Mouse (Mus musculus): ENCODE measurements around the gene Slc4a2.

DNA sequence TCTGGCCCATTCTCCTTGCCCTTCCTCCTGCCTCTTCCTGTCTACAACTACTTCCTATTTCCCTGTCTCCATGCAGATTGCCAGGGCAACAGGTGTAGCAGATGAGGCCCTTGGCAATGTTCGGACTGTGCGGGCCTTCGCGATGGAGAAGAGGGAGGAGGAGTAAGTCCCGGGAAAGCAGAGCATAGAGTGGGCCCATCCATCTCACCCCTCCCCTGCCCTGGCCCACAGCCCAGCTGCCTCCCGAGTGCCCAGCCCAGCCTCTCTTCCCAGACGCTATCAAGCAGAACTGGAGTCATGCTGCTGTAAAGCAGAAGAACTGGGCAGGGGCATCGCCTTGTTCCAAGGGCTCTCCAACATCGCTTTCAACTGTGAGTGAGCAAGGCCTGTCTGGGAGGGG, 21.7 kb upstream of the Slc4a2 start:
- TF ChIP-seq POLR2A (IDR thresholded peaks at IDR 0.05; ENCODE audit: insufficient read length, low read depth) (no peak), CEBPB (IDR thresholded peaks at IDR 0.05; ENCODE audit: insufficient read depth, poor library complexity, severe bottlenecking) (no peak), POLR2AphosphoS2 (IDR thresholded peaks at IDR 0.05; ENCODE audit: insufficient read length, low read depth) (no peak), TCF12 (IDR thresholded peaks at IDR 0.05; ENCODE audit: insufficient read depth, poor library complexity, severe bottlenecking) (no peak), MAX (IDR thresholded peaks at IDR 0.05; ENCODE audit: low read depth) (no peak), USF1 (IDR thresholded peaks at IDR 0.05; ENCODE audit: low read depth) (no peak), MYOG (IDR thresholded peaks at IDR 0.05; ENCODE audit: control insufficient read depth in 1 of 3, insufficient read depth in 1 of 3, insufficient read length in 2 of 3, low read depth in 2 of 3) (no peak), SRF (IDR thresholded peaks at IDR 0.05; ENCODE audit: control insufficient read depth, insufficient read length, low read depth) (no peak)

Data from myocyte (in vitro differentiated cells).